Mouse (Mus musculus): Measurements from ENCODE around the gene Sorcs2.

DNA sequence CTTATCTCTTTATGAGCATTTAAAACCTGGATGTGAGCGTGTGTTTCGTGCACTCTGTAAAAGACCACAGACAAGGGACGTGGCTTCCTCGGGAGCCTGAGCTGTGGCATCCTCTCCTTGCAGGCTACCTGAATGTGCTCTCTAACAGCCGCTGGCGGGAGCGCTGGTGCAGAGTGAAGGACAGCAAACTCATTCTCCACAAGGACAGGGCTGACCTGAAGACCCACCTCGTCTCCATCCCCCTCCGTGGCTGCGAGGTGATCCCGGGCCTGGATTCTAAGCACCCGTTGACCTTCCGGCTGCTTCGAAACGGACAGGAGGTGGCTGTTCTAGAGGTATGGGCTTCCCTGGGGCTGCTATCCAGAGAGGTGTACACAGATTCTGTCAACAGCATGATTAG is 423.7 kb downstream of the Sorcs2 start:
- no peak for TF ChIP-seq CTCF (conservative IDR thresholded peaks at IDR 0.05; ENCODE audit: low read length)
- TF ChIP-seq POU5F1 (IDR thresholded peaks at IDR 0.05; ENCODE audit: borderline replicate concordance, low read length) = no peak
